Mouse (Mus musculus): Measurements from ENCODE around the gene Mpc2.

Gene Mpc2

GRCm38 (mm10) chr1:165460360-165460800, at the start of gene Mpc2, which contains the start of gene Dcaf6:
Gene Mpc2 (plus strand): TSS chr1:165460637.
Gene Dcaf6 (minus strand): TSS chr1:165460475.
- peak; percentile 100 for DNase-seq

- no peak for DNase-seq
Measured at GRCm38 (mm10) chr1:165421357-165421915, 39.0 kb upstream of the Mpc2 start.

GRCm38 (mm10) chr1:165426254-165426653, 34.2 kb upstream of the Mpc2 start:
- DNase-seq: no peak

- no peak for DNase-seq
Measured at GRCm38 (mm10) chr1:165432883-165433282, 27.6 kb upstream of the Mpc2 start.

- DNase-seq: no peak
Measured at GRCm38 (mm10) chr1:165438289-165439021, 22.0 kb upstream of the Mpc2 start.

GRCm38 (mm10) chr1:165440788-165441187, 19.6 kb upstream of the Mpc2 start:
- DNase-seq: no peak

GRCm38 (mm10) chr1:165441201-165441600, 19.2 kb upstream of the Mpc2 start:
- DNase-seq: no peak

- DNase-seq: no peak
Measured at GRCm38 (mm10) chr1:165441719-165442118, 18.7 kb upstream of the Mpc2 start.

- DNase-seq: no peak
Measured at GRCm38 (mm10) chr1:165459041-165459502, 1.4 kb upstream of the Mpc2 start.

- peak; percentile 72 for DNase-seq
Measured at GRCm38 (mm10) chr1:165459503-165460181, 795 bp upstream of the Mpc2 start.

- DNase-seq: peak; percentile 100
Measured at GRCm38 (mm10) chr1:165460801-165461377, 452 bp downstream of the Mpc2 start.

- DNase-seq: no peak
Measured at GRCm38 (mm10) chr1:165461681-165462080, 1.2 kb downstream of the Mpc2 start.

- no peak for DNase-seq
Measured at GRCm38 (mm10) chr1:165462861-165463260, 2.4 kb downstream of the Mpc2 start.

- DNase-seq: no peak
Measured at GRCm38 (mm10) chr1:165464574-165464973, 4.1 kb downstream of the Mpc2 start.

- no peak for DNase-seq
Measured at GRCm38 (mm10) chr1:165468971-165469370, 8.5 kb downstream of the Mpc2 start.

GRCm38 (mm10) chr1:165469717-165470116, 9.3 kb downstream of the Mpc2 start:
- DNase-seq: no peak

GRCm38 (mm10) chr1:165471490-165471889, 11.1 kb downstream of the Mpc2 start:
- no peak for DNase-seq

- no peak for DNase-seq
Measured at GRCm38 (mm10) chr1:165484688-165485233, 24.3 kb downstream of the Mpc2 start, which contains the start of gene Adcy10. Gene Adcy10 (plus strand): TSS chr1:165485183.

GRCm38 (mm10) chr1:165486108-165486507, 25.7 kb downstream of the Mpc2 start:
- DNase-seq: no peak

GRCm38 (mm10) chr1:165489197-165489596, 28.8 kb downstream of the Mpc2 start:
- DNase-seq: no peak

- no peak for DNase-seq
Measured at GRCm38 (mm10) chr1:165498856-165499255, 38.4 kb downstream of the Mpc2 start.

- DNase-seq: peak; percentile 10
Measured at GRCm38 (mm10) chr1:165503307-165504024, 43.0 kb downstream of the Mpc2 start.
